Mouse (Mus musculus) limb, embryonic 10.5 days (tissue): ENCODE results near the gene E2f1. TPM values are rescaled to one million over a fixed set of nuclear protein-coding genes. Genes with fewer than 3 reads are reported as not detected.

Experiments used
- DNase-seq: peaks from one replicate; pipeline ENCODE4 v3.0.0-alpha.2; 2017; ENCODE audit warnings: low spot score
- H3K27ac ChIP-seq: fragments of 300-500 bp; sonication (generic); 2 replicates; pipeline ENCODE4 v1.5.1; 2016; ENCODE audit warnings: mild to moderate bottlenecking
- H3K27me3 ChIP-seq: fragments of 300-500 bp; sonication (generic); 2 replicates; pipeline ENCODE4 v1.6.1; 2016; ENCODE audit warnings: low read depth, mild to moderate bottlenecking; ENCODE audit not compliant: poor library complexity, severe bottlenecking
- H3K36me3 ChIP-seq: fragments of 300-500 bp; sonication (generic); 2 replicates; pipeline ENCODE4 v1.6.1; 2016; ENCODE audit warnings: mild to moderate bottlenecking, moderate library complexity
- H3K4me1 ChIP-seq: fragments of 300-500 bp; sonication (generic); 2 replicates; pipeline ENCODE4 v1.6.1; 2016
- H3K4me3 ChIP-seq: fragments of 300-500 bp; sonication (generic); 2 replicates; pipeline ENCODE4 v1.5.1; 2016; ENCODE audit warnings: mild to moderate bottlenecking, moderate library complexity
- H3K9me3 ChIP-seq: fragments of 300-500 bp; sonication (generic); replicated peaks from 2 replicates; pipeline ENCODE4 v1.6.1; 2016; ENCODE audit warnings: mild to moderate bottlenecking
- WGBS: fragments of 180-500 bp; shearing (Covaris S2); methylation state at CpG from one replicate; pipeline ENCODE4 v1.1.7; 2016; 5-methylcytosine and 5-hydroxymethylcytosine counted together
- polyA plus RNA-seq: library from polyadenylated mRNA; unstranded; fragments of >200 nt; fragmentation: Nextera tagmentation; extraction: Ambion mirVana; gene quantifications from 2 replicates; pipeline ENCODE4 v1.2.1, GENCODE M21; 2016

E2f1 gene
- polyA plus RNA-seq, 1 experiment from 2014 or later = 27.3 TPM

DNA sequence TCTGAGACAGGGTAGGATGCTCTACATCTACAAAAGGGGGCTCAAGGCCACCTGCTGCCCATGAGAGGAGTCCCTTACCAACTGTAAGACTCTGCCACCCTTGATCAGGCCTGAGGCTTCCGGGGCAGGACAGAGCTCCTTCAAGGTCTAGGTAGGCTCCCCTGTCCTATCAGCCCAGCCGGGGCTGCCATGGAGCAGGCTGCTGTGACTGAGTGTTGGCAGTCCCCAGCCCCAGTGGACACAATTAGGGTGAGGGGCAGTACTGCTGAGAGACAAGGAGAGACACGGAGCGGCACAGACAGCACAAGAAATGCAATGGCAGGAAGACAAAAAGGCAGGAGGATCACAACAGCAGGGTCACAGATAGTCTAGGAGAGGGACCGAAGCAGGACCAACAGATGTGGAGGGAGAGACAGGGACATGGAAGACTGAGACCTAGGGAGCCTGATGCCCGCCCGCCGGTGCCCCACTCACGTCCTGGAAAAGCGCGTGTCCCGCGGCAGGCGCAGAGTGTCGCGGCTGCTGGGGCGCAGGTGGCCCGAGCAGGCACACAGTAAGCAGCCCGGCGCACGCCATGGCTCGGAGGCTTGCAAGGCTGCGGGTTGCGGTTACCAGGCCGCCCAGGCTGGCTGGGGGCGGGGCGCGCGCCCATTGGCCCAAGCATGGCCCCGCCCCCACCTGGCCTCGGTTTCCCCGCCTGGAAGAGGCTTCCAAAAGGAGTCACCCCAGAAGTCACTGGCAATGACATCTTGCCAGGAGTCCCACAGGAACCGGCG is 11.2 kb downstream of the E2f1 start, which contains the start of gene Necab3:
Gene Necab3, minus strand, starts transcription at position 627 of the 776 bp plus-strand sequence.
- Histone ChIP-seq H3K36me3 (peaks cover 39% of the 10 kb centered on the region), H3K4me1 (peaks cover 24% of the 10 kb centered on the region), H3K4me3 (peak within 1 kb of the TSS; percentile 43), H3K9me3 (no peaks in the 10 kb centered on the region), H3K27me3 (peaks cover 12% of the 10 kb centered on the region), H3K27ac (peak within 1 kb of the TSS; percentile 53)
- DNase-seq = peak; percentile 67
- WGBS = 5% methylated on average over 34 of the region's 34 CpGs

DNA sequence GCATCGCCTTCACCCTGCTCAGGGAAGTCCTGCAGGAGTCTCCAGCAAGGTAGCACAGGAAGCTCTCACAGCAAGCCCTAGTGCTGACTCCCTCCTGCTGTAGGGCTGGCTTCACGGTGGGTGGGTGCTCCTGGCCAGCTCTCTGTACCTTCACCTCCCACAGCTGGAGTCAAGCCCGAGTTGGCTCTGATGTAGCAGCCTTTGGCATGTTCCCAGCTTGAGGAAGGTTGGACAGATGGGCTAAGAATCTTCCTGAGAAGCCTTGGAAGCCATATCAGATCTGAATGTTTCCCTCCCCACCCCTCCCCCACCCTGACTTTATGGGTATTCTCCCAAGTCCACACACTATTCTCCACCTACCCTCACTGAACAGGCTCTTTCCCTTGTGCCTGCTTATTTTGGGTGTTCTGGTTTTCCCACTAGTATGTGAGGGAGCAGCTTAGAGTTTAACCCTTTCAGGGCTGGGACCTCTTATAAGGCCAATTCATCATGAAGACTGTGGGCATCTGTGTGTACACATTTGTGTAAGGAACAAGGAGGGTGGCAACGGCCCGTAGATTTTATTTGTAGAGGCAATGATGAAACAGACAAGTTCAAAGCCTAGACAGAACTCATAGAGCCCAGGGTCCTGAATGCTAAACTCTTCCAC is 12.4 kb downstream of the E2f1 start:
- no peak for DNase-seq
- Histone ChIP-seq H3K4me3 (no peak overlapping the region), H3K4me1 (peaks cover 30% of the 10 kb centered on the region), H3K27ac (no peak overlapping the region), H3K9me3 (no peaks in the 10 kb centered on the region), H3K27me3 (peaks cover 23% of the 10 kb centered on the region), H3K36me3 (peaks cover 28% of the 10 kb centered on the region)
- WGBS = 56% methylated on average over 5 of the region's 5 CpGs

DNA sequence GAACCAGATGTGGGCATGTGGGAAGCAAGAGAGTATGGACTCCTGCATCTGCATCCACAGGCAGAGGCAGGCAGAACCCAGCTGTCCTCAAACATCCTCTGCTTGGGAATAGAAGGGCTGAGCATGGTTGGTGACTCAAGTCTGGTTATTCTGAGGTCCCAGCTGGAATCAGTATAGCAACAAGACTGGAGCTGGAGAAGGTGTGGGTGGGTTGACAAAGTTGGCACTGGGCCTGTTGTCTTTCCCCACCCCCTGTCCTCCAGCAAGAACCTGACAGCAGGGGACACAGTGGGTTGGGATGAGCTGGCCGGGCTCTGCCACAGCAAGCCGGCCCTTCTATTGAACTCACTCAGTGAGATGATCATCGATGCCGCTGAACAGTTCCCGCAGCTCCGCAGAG is 14.5 kb downstream of the E2f1 start:
- WGBS = 93% methylated on average over 6 of the region's 6 CpGs
- Histone ChIP-seq H3K27ac (no peak overlapping the region), H3K9me3 (no peaks in the 10 kb centered on the region), H3K4me3 (no peak overlapping the region), H3K27me3 (peaks cover 44% of the 10 kb centered on the region), H3K36me3 (peaks cover 7% of the 10 kb centered on the region), H3K4me1 (peaks cover 39% of the 10 kb centered on the region)
- DNase-seq = no peak

DNA sequence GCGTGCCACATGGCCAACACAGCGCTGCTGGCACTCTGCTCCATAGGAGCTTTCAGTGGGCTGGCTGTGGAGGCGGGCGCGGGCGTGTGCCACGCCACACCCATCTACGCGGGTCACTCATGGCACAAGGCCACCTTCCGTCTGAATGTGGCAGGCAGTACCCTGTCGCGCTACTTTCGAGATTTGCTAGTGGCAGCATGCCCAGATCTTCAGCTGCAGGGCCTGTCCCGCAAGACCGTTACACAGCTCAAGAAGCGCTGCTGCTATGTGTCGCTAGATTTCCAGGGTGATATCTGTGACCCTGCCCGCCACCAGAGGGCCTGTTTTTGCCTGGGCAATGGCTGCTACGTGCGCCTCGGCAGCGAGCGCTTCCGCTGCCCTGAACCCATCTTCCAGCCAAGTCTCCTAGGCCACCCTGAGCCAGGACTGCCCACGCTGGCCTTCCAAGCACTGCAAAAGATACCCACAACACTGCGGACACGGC is 17.2 kb downstream of the E2f1 start:
- Histone ChIP-seq H3K4me3 (peak overlapping the region; percentile 40), H3K27me3 (peaks cover 63% of the 10 kb centered on the region), H3K4me1 (peaks cover 37% of the 10 kb centered on the region), H3K27ac (peak overlapping the region; percentile 75), H3K9me3 (no peaks in the 10 kb centered on the region), H3K36me3 (no peaks in the 10 kb centered on the region)
- DNase-seq = peak; percentile 74
- 27% methylated on average over 27 of the region's 27 CpGs for WGBS

DNA sequence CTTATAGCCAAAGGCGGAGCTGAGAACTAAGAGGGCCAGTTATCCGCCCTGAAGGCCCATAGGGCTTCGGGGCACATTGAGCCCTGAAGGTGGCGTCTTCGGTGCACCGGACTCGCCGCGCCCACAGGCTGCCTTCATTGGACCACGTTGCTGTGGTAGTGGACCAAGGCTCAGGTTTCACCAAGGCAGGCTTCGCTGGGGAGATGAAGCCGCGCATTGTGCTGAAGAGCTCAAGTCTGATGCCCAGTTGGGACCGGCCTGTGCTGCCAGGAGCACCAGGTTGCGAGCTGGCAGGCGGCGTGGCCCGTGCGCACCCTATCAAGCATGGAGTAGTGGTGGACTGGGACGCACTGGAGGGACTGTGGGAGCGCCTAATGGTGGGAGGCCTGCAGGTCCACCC is 17.8 kb downstream of the E2f1 start:
- peak overlapping the region; percentile 75 for H3K27ac ChIP-seq

DNA sequence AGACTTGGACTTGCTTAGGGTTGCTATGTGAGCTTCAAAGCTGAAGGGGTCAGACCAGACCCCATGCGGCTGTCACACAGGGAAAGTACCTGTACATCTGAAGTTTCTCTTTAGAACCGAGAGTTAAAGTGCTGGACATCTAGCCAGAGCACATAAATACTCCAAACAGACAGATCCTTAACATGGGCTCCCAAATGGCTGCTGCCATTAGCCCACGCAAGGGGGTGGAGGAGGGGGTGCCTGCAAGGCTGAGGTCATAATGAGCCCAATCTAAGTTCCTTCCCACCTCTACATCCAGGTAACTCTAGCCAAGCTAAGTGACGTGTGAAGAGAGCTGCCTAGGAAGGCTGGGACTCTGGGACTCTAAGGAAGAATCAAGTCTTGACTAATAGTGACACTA is 18.2 kb downstream of the E2f1 start, which contains the start of gene Actl10:
Gene Actl10, plus strand, starts transcription at position 301 of the 400 bp plus-strand sequence.
- Histone ChIP-seq H3K27ac (peak within 1 kb of the TSS; percentile 75), H3K4me3 (peak within 1 kb of the TSS; percentile 40), H3K36me3 (no peaks in the 10 kb centered on the region), H3K27me3 (peaks cover 63% of the 10 kb centered on the region), H3K4me1 (peaks cover 31% of the 10 kb centered on the region), H3K9me3 (no peaks in the 10 kb centered on the region)
- 72% methylated on average over 4 of the region's 4 CpGs for WGBS
- DNase-seq = no peak

More for the DNA sequence above, 17.8 kb downstream of the E2f1 start:
- Histone ChIP-seq H3K4me1 (peaks cover 32% of the 10 kb centered on the region), H3K27me3 (peaks cover 63% of the 10 kb centered on the region), H3K4me3 (peak overlapping the region; percentile 40), H3K36me3 (no peaks in the 10 kb centered on the region), H3K9me3 (no peaks in the 10 kb centered on the region)
- WGBS = 23% methylated on average over 21 of the region's 21 CpGs
- peak; percentile 53 for DNase-seq

DNA sequence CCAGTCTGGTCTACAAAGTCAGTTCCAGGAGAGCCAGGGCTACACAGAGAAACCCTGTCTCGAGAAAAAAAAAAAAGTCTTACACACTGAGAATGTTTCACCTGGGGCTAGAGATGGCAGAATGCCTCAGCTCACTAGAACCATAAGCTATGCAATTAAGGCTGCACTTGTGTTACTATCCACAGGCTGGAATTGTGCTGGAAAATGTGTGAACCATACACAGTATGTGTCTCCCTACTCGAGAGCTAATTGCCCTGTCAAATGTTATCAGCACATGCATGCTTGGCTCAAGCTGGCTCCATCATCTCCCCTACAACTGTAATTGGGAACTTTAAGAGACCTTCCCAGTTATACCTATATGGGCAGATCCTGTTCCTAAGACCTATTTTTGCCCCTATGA is 18.8 kb downstream of the E2f1 start:
- Histone ChIP-seq H3K27me3 (peaks cover 63% of the 10 kb centered on the region), H3K4me1 (peaks cover 31% of the 10 kb centered on the region), H3K36me3 (no peaks in the 10 kb centered on the region), H3K9me3 (no peaks in the 10 kb centered on the region), H3K4me3 (no peak overlapping the region), H3K27ac (no peak overlapping the region)
- WGBS = 83% methylated on average over 2 of the region's 2 CpGs
- no peak for DNase-seq

DNA sequence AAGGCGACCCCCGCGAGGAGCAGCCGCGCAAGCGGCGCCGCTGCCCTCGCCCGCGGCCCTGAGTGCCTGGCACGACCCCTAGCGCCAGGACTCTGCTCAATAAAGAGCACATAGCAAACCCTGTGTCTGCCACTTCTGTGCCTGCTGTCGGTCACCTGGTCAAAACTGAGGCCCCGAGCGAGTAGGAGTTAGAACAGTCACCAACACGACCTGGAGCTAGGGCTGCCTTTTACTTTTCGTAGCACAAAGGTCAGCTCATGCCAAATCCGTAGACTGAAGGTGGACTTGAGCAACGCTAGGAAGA is 19.9 kb downstream of the E2f1 start:
- Histone ChIP-seq H3K4me3 (peak overlapping the region; percentile 58), H3K4me1 (peaks cover 31% of the 10 kb centered on the region), H3K27ac (peak overlapping the region; percentile 85), H3K27me3 (peaks cover 61% of the 10 kb centered on the region), H3K36me3 (no peaks in the 10 kb centered on the region), H3K9me3 (no peaks in the 10 kb centered on the region)
- 16% methylated on average over 20 of the region's 20 CpGs for WGBS
- no peak for DNase-seq

DNA sequence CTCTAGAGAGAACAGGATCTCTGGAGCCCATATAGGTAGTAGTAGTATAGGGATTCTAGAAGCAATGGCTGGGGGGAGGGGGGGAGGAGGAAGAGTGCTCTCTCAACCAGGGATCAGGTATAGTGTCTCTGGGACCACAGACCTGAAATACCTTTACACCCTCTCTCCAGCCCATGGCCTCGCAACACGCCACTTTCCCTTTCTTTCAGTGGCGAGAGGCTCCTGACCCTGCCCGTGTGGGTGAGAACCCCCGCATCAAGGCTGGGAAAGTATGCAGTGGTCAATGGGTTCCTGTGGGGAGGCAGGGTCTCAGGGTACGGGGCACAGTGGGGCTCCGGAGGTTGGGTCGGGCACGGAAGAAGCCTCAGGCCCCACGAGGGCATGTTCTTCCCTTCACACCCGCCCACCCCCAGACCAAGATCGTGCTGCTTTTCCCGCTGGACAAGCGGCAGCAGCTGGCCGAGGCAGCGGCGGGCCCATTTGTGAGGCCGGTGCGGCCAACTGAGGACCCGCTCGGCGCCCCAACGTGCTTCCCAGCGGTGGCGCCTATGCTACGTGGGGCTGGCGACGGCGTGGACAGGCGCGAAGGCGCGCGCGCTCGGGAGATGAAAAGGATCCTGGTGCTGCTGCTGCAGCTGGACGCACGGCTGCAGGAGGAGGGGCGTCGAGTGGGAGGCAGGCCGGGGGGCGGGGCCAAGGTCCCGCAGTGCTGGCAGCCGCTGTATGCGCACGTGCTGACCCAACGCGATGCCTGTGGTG is 20.4 kb downstream of the E2f1 start:
- DNase-seq = peak; percentile 89
- peaks cover 31% of the 10 kb centered on the region for H3K4me1 ChIP-seq
- peak overlapping the region; percentile 85 for H3K27ac ChIP-seq
- H3K4me3 ChIP-seq = peak overlapping the region; percentile 58
- H3K27me3 ChIP-seq = peaks cover 56% of the 10 kb centered on the region
- H3K9me3 ChIP-seq = no peaks in the 10 kb centered on the region
- H3K36me3 ChIP-seq = no peaks in the 10 kb centered on the region
- WGBS = 4% methylated on average over 48 of the region's 48 CpGs

DNA sequence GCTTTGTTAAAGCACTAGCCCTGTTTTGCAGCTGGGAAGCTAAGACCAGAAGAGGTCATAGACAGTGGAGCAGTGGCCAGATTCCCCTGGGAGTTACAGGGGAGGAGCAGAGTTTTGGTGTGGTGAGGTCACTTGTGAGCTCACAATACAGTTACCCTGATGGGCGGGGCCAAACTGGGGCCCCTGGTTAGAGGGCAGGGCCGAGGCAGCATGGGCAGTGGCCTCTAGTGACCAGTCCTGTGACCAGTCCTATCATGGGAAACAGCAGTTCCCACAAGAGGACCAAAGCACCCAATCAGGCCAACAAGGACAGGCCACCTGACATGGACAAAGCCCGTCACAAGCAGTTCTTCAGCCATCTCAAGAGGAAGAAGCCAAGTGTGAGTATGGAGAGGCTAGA is 21.0 kb downstream of the E2f1 start:
- H3K27me3 ChIP-seq = peaks cover 52% of the 10 kb centered on the region
- no peak for DNase-seq
- no peaks in the 10 kb centered on the region for H3K9me3 ChIP-seq
- H3K4me1 ChIP-seq = peaks cover 31% of the 10 kb centered on the region
- no peak overlapping the region for H3K4me3 ChIP-seq
- 44% methylated on average over 3 of the region's 3 CpGs for WGBS
- no peaks in the 10 kb centered on the region for H3K36me3 ChIP-seq
- H3K27ac ChIP-seq = peak overlapping the region; percentile 85; the same call in 1 of the 2 replicates

DNA sequence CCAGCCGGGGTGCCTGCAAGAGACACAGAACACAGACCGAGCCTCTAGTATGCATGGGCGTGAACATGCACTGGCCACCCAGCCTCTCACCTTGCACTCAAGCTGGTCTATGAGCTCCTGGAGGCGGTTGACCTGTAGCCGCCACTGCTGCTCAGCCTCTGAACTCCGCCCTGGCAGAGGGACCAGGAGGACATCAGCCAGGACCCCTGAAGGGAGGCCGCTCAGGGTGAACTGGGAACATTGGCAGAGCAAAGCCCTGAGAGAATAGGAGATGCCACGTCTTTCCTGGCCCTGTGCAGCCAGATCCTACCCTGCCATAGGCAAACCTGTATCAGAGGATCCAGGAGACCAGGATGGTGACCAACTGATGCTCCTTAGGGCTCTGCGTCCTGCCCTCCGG is 23.0 kb downstream of the E2f1 start, which contains the start of gene 1700003F12Rik:
Gene 1700003F12Rik, plus strand, starts transcription at position 375 of the 400 bp plus-strand sequence.
- Histone ChIP-seq H3K9me3 (no peaks in the 10 kb centered on the region), H3K27me3 (peaks cover 34% of the 10 kb centered on the region), H3K36me3 (no peaks in the 10 kb centered on the region), H3K27ac (no peak within 1 kb of the TSS), H3K4me1 (peaks cover 19% of the 10 kb centered on the region), H3K4me3 (no peak within 1 kb of the TSS)
- DNase-seq = no peak
- WGBS = 90% methylated on average over 10 of the region's 10 CpGs

DNA sequence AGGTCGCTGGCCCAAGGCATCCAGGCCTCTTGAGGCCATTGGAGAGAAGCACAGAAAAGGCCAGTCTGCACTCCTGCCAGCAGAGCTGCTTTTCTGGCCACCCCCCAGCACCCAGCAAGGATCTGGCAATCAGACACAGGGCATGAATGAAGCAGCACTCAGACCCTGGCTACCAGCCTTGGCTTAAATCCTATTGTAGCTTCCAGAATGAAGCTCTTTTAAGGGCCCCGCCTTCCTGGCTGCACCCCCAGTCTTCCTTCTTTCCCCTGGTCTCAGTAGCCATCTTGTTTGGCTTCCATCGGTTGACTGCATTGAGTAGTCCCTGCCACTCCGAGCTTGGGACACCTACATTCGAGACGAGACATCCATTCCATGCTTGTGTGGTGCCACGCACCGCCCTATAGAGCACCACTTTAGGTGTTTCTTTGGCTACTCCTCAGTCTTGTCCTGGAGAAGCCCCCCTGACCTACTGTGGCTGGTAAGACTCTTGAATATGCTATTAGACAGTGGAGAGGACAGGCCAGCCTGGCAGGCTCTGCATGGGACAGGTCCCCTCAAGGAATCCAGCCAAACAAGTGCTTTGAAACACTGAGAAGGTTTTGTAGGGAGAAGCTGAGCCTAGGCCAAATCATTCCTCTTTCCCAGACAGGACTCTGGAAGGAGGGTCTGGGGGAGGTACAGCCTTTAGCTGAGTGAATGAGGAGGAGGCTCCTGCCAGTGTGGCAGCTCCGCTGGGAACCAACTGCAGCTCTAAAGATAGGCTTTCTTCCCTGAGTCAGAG is 25.9 kb downstream of the E2f1 start:
- DNase-seq = no peak
- peaks cover 18% of the 10 kb centered on the region for H3K36me3 ChIP-seq
- H3K4me3 ChIP-seq = no peak overlapping the region
- H3K27ac ChIP-seq = no peak overlapping the region
- peaks cover 4% of the 10 kb centered on the region for H3K4me1 ChIP-seq
- H3K27me3 ChIP-seq = 0 out of 2 replicates have a peak, but pooled peaks cover 5% of the 10 kb centered on the region
- H3K9me3 ChIP-seq = no peaks in the 10 kb centered on the region
- WGBS = 92% methylated on average over 9 of the region's 9 CpGs
